Mouse (Mus musculus) heart, embryonic 14.5 days (tissue): Measurements from ENCODE around the gene Pycard. TPM values are rescaled to one million over a fixed set of nuclear protein-coding genes. Genes with fewer than 3 reads are reported as not detected.

Source experiments
- ATAC-seq: fragments of 200-750 bp; cut with Nextera tagmentation; 2 replicates; pipeline ENCODE4 v1.8.0; 2017; ENCODE audit warnings: low read depth, moderate TSS enrichment; ENCODE audit not compliant: insufficient number of reproducible peaks, insufficient read depth, low FRiP score
- H3K27ac ChIP-seq, 2 experiments: fragments of 200-500 bp in 1 of 2; fragments of 300-500 bp in 1 of 2; sonication (generic) in 1 of 2; replicated peaks in 1 of 2; 2 replicates each; pipeline ENCODE4 v1.5.1; 2012 to 2014; ENCODE audit warnings: low read depth in 2 of 2, low read length in 2 of 2, control low read depth in 1 of 2, mild to moderate bottlenecking in 1 of 2, mixed read lengths in 1 of 2; ENCODE audit not compliant: control insufficient read depth in 1 of 2, insufficient read depth in 1 of 2
- H3K27me3 ChIP-seq: fragments of 300-500 bp; sonication (generic); 2 replicates; pipeline ENCODE4 v1.6.1; 2014; ENCODE audit warnings: mild to moderate bottlenecking, low read length, control low read depth; ENCODE audit not compliant: control insufficient read depth, insufficient read depth
- H3K36me3 ChIP-seq: fragments of 300-500 bp; sonication (generic); 2 replicates; pipeline ENCODE4 v1.6.1; 2014; ENCODE audit warnings: mild to moderate bottlenecking, control low read depth, low read length, mixed read lengths; ENCODE audit not compliant: control insufficient read depth, insufficient read depth
- H3K4me1 ChIP-seq, 2 experiments: fragments of 200-500 bp in 1 of 2; fragments of 300-500 bp in 1 of 2; sonication (generic) in 1 of 2; 2 replicates each; pipeline ENCODE4 v1.6.1; 2012 to 2014; ENCODE audit warnings: low read length in 2 of 2, control low read depth in 1 of 2, mixed read lengths in 1 of 2; ENCODE audit not compliant: control insufficient read depth in 2 of 2, insufficient read depth in 2 of 2
- H3K4me2 ChIP-seq: fragments of 300-500 bp; sonication (generic); 2 replicates; pipeline ENCODE4 v1.6.1; 2014; ENCODE audit warnings: mild to moderate bottlenecking, low read length
- H3K4me3 ChIP-seq, 2 experiments: fragments of 200-500 bp in 1 of 2; fragments of 300-500 bp in 1 of 2; sonication (generic) in 1 of 2; 2 replicates each; pipeline ENCODE4 v1.5.1; 2012 to 2014; ENCODE audit warnings: low read length in 2 of 2, mild to moderate bottlenecking in 2 of 2, control low read depth in 1 of 2, low read depth in 1 of 2, moderate library complexity in 1 of 2; ENCODE audit not compliant: control insufficient read depth in 1 of 2, insufficient read depth in 1 of 2
- H3K9ac ChIP-seq: fragments of 300-500 bp; sonication (generic); 2 replicates; pipeline ENCODE4 v1.6.1; 2014; ENCODE audit warnings: mild to moderate bottlenecking, low read length
- H3K9me3 ChIP-seq: fragments of 300-500 bp; sonication (generic); 2 replicates; pipeline ENCODE4 v1.6.1; 2016; ENCODE audit warnings: low read length, control low read depth; ENCODE audit not compliant: control insufficient read depth
- WGBS: fragments of 180-500 bp; shearing (Covaris S2); extraction: QIAGEN DNeasy Blood & Tissue Kit; methylation state at CpG from one replicate; pipeline ENCODE4 v1.1.7; 2014; 5-methylcytosine and 5-hydroxymethylcytosine counted together
- polyA plus RNA-seq: library from polyadenylated mRNA; unstranded; fragments of >200 nt; fragmentation: Nextera tagmentation; extraction: Ambion mirVana; gene quantifications from 2 replicates; pipeline ENCODE4 v1.2.1, GENCODE M21; 2014

Gene Pycard
- polyA plus RNA-seq, 1 experiment from 2014 or later = 59.9 TPM

DNA sequence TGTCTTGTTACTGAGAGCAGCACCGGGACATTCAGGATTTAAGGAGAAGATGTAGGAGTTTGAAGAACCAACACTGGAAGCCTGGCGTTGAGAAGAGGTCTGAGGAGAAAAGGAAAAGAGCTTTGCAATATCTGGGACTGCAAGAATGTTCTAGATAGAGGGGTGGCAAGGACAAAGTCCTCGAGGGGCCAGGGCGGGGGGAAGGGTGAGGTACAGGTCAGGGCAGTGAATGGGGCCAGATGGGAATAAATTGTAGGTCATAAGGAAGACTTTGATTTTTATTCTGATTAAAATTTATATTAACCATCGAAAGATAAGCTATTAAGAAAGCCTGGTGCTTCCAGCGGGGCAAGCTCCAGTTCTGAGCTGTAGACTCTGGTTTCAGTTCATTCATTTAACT is 9.4 kb upstream of the Pycard start:
- no peaks in the 10 kb centered on the region for H3K36me3 ChIP-seq
- H3K4me3 ChIP-seq = no peak overlapping the region
- no peak overlapping the region for H3K4me2 ChIP-seq
- no peaks in the 10 kb centered on the region for H3K9me3 ChIP-seq
- no peak for ATAC-seq
- no peak overlapping the region for H3K9ac ChIP-seq
- 72% methylated on average over 6 of the region's 6 CpGs for WGBS
- H3K27me3 ChIP-seq = no peaks in the 10 kb centered on the region; the same call in 1 of the 2 replicates
- H3K27ac ChIP-seq = peak overlapping the region; percentile 15 to 68; a peak in 2 of 4 replicates
- peaks cover 18 to 22% of the 10 kb centered on the region in 2 experiments for H3K4me1 ChIP-seq

DNA sequence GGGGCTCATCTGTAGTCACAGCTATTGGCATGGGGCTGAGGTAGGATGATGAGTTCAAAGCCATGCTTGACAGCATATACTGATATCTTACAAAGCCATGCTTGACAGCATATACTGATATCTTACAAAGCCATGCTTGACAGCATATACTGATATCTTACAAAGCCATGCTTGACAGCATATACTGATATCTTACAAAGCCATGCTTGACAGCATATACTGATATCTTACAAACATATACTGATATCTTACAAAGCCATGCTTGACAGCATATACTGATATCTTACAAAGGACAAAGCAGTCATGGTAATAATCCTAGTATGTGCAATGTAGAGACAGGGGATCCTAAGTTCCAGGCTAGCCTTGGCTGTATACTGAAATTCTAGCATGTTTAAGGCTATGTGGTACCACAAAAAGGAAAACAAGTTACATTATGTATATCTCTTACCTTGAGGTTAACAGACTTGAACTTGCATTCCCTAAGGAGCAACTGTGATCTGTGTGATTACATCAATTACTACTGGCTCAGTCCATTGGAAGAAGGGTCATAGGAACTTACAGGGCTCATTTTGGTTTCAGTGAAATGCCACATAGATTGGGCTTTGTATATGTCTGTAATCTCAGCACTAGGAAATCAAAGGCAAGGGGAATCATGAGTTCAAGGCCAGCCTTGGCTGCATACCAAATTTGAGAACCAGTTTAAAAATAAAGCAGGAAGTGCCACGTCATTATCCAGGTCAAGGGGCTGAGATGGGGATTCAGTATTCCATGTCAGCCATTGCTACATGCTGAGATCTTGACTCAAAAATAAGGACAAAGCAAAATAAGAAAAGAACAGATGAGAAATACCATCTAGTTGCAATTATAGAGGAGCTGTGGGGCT is 6.6 kb upstream of the Pycard start:
- Histone ChIP-seq H3K4me2 (no peak overlapping the region), H3K4me1 (peaks cover 18 to 22% of the 10 kb centered on the region in 2 experiments), H3K27me3 (no peaks in the 10 kb centered on the region; the same call in 1 of the 2 replicates), H3K9ac (no peak overlapping the region), H3K4me3 (no peak overlapping the region), H3K36me3 (no peaks in the 10 kb centered on the region), H3K27ac (no peak overlapping the region), H3K9me3 (no peaks in the 10 kb centered on the region)
- WGBS = 20% methylated on average over 1 of the region's 1 CpGs
- no peak for ATAC-seq

DNA sequence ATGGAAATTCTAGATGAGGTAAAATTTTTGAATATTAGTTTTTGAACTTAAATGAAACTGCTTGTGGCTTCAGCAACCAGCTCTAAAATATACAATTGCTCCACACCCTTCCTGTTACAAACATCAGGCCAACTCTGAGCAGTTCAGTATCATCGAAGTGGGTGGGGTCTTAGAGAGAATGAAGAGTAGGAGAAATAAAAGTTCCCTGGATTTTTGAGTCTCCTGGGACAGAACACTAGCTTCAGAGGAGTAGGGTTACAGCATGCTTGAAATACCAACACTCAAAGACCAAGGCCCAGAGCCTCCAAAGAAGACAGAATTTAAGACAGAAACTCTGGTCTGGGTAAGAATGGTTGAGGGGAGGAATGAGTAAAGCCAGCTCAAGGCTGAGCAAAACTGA is 5.8 kb upstream of the Pycard start:
- 48% methylated on average over 1 of the region's 1 CpGs for whole genome bisulfite sequencing

DNA sequence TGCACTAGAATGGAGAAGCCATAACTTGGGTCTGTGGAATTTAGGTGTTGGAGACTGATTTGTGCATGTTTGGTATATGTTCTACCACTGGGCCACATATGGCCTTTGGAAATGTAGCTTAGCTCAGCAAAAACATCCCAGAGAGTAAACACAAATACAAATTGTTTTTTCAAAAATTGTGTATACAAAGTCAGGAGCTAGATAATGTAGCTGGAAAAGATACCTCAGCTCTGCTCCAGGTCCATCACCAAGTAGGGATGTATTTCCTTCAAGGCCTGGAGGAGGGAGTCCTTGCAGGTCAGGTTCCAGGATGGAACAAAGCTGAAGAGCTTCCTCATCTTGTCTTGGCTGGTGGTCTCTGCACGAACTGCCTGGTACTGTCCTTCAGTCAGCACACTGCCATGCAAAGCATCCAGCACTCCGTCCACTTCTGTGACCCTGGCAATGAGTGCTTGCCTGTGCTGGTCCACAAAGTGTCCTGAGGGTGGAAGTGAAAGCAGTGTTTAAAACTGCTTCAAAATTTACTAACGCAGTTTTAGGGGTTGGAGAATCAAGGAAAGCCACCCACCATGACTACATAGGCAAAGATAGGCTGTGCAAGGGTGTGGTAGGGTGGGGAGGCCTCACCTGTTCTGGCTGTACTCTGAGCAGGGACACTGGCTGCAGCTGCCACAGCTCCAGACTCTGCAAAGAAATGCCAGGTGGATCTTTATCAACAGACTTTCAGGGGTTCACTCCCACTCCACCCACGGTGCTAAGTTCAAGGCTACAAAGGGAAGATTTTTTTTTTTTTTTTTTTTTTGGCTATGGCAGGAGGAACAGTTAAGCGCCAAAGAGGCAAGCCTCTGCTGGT is 953 bp downstream of the Pycard start:
- H3K4me1 ChIP-seq = peaks cover 0 to 10% of the 10 kb centered on the region in 2 experiments; a peak in 2 of 4 replicates
- H3K9me3 ChIP-seq = no peaks in the 10 kb centered on the region
- H3K4me2 ChIP-seq = peak overlapping the region; percentile 68
- peaks cover 39% of the 10 kb centered on the region for H3K36me3 ChIP-seq
- 0 out of 2 replicates have a peak, but pooled peaks have one; percentile 34 for ATAC-seq
- WGBS = 36% methylated on average over 5 of the region's 5 CpGs
- peak overlapping the region; percentile 71 for H3K9ac ChIP-seq
- peak overlapping the region; percentile 39 to 40 for H3K4me3 ChIP-seq
- H3K27me3 ChIP-seq = no peaks in the 10 kb centered on the region
- peak overlapping the region in 1 of 2 experiments; percentile 39; a peak in 2 of 4 replicates for H3K27ac ChIP-seq

More for the DNA sequence above, 5.8 kb upstream of the Pycard start:
- Histone ChIP-seq H3K4me3 (no peak overlapping the region), H3K27me3 (no peaks in the 10 kb centered on the region), H3K27ac (no peak overlapping the region), H3K9me3 (no peaks in the 10 kb centered on the region), H3K36me3 (no peaks in the 10 kb centered on the region), H3K4me1 (peaks cover 14 to 16% of the 10 kb centered on the region in 2 experiments), H3K9ac (no peak overlapping the region), H3K4me2 (no peak overlapping the region)
- ATAC-seq = no peak

DNA sequence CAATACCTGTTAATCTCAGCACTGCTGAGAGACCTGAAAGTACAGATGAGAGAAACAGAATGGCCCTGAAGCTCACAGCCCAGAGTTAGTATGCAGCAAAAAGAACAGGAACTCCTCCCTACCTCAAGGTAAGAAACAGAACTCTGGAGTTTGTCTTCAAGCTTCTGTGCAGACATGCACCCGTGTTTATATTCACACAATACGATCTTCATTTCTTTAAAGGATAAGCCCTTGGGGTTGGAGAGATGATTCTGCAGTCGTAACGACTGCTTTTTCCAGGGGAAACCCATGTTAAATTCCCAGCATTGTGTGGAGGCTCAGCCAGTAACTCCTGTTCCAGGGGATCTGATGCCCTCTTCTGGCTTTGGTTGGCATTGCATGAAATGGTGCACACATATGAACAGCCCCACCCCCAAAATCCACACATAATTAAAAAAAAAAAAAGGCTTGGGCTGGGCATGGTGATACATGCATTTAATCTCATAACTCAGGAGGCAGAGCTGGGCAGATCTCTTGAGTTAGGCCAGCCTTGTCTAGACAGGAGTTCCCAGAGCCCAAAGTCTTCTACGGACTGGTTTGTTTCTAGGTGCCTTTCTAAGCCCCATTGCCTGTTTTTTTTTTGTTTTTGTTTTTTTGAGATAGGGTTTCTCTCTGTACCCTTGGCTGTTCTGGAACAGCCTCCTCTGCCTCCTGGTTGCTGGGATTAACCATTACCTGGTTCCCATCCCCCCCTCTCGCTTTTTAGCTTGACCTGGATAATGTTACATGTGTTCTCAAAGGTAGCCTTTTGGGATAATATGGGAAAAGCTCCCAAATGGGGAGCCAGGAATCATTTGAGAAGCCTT is 1.8 kb downstream of the Pycard start:
- Histone ChIP-seq H3K27ac (no peak overlapping the region), H3K4me3 (no peak overlapping the region), H3K27me3 (no peaks in the 10 kb centered on the region), H3K9me3 (no peaks in the 10 kb centered on the region), H3K36me3 (peaks cover 47% of the 10 kb centered on the region), H3K4me1 (peaks cover 0 to 10% of the 10 kb centered on the region in 2 experiments; a peak in 2 of 4 replicates), H3K4me2 (no peak overlapping the region), H3K9ac (no peak overlapping the region)
- WGBS = 53% methylated on average over 6 of the region's 6 CpGs
- no peak for ATAC-seq

DNA sequence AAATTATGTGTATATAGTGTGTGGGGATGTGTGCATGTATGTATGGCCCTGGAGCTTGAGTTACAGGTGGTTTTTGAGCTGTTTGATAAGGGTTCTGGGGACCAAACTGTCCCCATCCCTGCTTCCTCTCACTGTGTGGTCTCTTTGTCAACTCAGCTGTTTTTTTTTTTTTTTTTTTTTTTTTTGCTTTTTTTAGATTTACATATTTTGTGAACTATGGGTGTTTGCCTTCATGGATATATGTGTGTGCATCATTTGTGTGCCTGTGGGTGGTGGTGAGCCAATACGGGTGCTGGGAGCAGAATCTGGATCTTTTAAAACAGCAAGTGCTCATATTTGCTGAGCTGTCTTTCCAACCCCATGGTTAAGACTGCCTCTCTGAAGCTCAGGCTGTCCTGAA is 4.8 kb downstream of the Pycard start:
- H3K9me3 ChIP-seq = no peaks in the 10 kb centered on the region
- H3K4me3 ChIP-seq = no peak overlapping the region
- no peak overlapping the region for H3K27ac ChIP-seq
- H3K27me3 ChIP-seq = no peaks in the 10 kb centered on the region
- peaks cover 77% of the 10 kb centered on the region for H3K36me3 ChIP-seq
- peaks cover 0 to 10% of the 10 kb centered on the region in 2 experiments; a peak in 2 of 4 replicates for H3K4me1 ChIP-seq
- no peak overlapping the region for H3K9ac ChIP-seq
- no peak overlapping the region for H3K4me2 ChIP-seq
- 88% methylated on average over 1 of the region's 1 CpGs for WGBS
- ATAC-seq = no peak

DNA sequence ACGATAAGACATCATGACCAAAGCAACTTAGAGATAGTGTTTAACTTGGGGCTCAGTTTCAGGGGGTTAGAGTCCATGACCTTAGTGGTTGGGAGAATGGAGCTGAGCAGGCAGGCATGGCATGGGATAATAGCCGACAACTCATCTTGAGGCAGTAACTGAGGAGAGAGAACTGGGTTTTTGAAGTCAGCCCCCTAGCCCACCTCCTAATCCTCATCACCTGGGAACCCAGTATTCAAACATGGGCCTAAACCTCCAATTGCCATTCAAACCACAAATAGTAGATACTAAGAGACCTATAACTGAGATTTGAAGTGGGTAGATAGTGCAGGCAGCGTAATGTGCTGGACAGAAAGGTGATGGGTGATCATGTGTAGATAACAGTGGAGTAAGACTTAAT is 13.1 kb downstream of the Pycard start:
- H3K9ac ChIP-seq = no peak overlapping the region
- no peaks in the 10 kb centered on the region for H3K27me3 ChIP-seq
- WGBS = 87% methylated on average over 3 of the region's 3 CpGs
- H3K4me2 ChIP-seq = no peak overlapping the region
- no peaks in the 10 kb centered on the region for H3K4me1 ChIP-seq
- no peak overlapping the region for H3K4me3 ChIP-seq
- no peak overlapping the region for H3K27ac ChIP-seq
- ATAC-seq = no peak
- no peaks in the 10 kb centered on the region for H3K9me3 ChIP-seq
- peaks cover 100% of the 10 kb centered on the region for H3K36me3 ChIP-seq
